Mouse (Mus musculus): ENCODE data around the gene Hesx1.

Gene Hesx1

GRCm38 (mm10) chr14:27013658-27014057 lies 19.4 kb downstream of the Hesx1 start:
- DNase-seq (ENCODE audit: low read depth): no peak

GRCm38 (mm10) chr14:27017936-27018335 lies 23.7 kb downstream of the Hesx1 start:
- DNase-seq (ENCODE audit: low read depth): no peak

GRCm38 (mm10) chr14:27019850-27020249 lies 25.6 kb downstream of the Hesx1 start:
- DNase-seq (ENCODE audit: low read depth): no peak

GRCm38 (mm10) chr14:27022876-27023275 lies 28.7 kb downstream of the Hesx1 start:
- DNase-seq (ENCODE audit: low read depth): peak; percentile 58

GRCm38 (mm10) chr14:27024664-27025063 lies 30.4 kb downstream of the Hesx1 start:
- no peak for DNase-seq (ENCODE audit: low read depth)

GRCm38 (mm10) chr14:27029771-27030173 lies 35.6 kb downstream of the Hesx1 start:
- peak; percentile 60 for DNase-seq (ENCODE audit: low read depth)

GRCm38 (mm10) chr14:27031142-27031541 lies 36.9 kb downstream of the Hesx1 start:
- DNase-seq (ENCODE audit: low read depth): peak; percentile 62

- DNase-seq (ENCODE audit: low read depth): no peak
Observed at GRCm38 (mm10) chr14:27037513-27037912, 43.3 kb downstream of the Hesx1 start.

- peak; percentile 44 for DNase-seq (ENCODE audit: low read depth)
Observed at GRCm38 (mm10) chr14:27038783-27039182, 44.6 kb downstream of the Hesx1 start, which contains the start of gene Il17rd. Gene Il17rd, plus strand, starts transcription at chr14:27038941.

- no peak for DNase-seq (ENCODE audit: low read depth)
Observed at GRCm38 (mm10) chr14:27039281-27040248, 45.3 kb downstream of the Hesx1 start.

GRCm38 (mm10) chr14:27040451-27040850 lies 46.2 kb downstream of the Hesx1 start:
- no peak for DNase-seq (ENCODE audit: low read depth)

- no peak for DNase-seq (ENCODE audit: low read depth)
Observed at GRCm38 (mm10) chr14:27042280-27042983, 48.2 kb downstream of the Hesx1 start.

GRCm38 (mm10) chr14:27043416-27043815 lies 49.2 kb downstream of the Hesx1 start:
- no peak for DNase-seq (ENCODE audit: low read depth)

GRCm38 (mm10) chr14:27044221-27044966 lies 50.2 kb downstream of the Hesx1 start:
- DNase-seq (ENCODE audit: low read depth): no peak

GRCm38 (mm10) chr14:27044967-27045361 lies 50.7 kb downstream of the Hesx1 start:
- DNase-seq (ENCODE audit: low read depth): peak; percentile 50

GRCm38 (mm10) chr14:27048231-27048956 lies 54.2 kb downstream of the Hesx1 start:
- DNase-seq (ENCODE audit: low read depth): no peak

GRCm38 (mm10) chr14:27050043-27050442 lies 55.8 kb downstream of the Hesx1 start:
- DNase-seq (ENCODE audit: low read depth): no peak

- DNase-seq (ENCODE audit: low read depth): no peak
Observed at GRCm38 (mm10) chr14:27050560-27051510, 56.6 kb downstream of the Hesx1 start.

GRCm38 (mm10) chr14:27051511-27051895 lies 57.3 kb downstream of the Hesx1 start:
- no peak for DNase-seq (ENCODE audit: low read depth)

Data from c-Kit-positive CD71-negative TER-119-negative erythroid progenitor cells, embryonic 14.5 days (primary cell).